Mouse (Mus musculus) hindbrain, embryonic 11.5 days (tissue): Measurements from ENCODE around the gene Bcl11b. TPM values are rescaled to one million over a fixed set of nuclear protein-coding genes. Genes with fewer than 3 reads are reported as not detected.

ENCODE experiments used
- ATAC-seq: fragments of 200-750 bp; cut with Nextera tagmentation; 2 replicates; pipeline ENCODE4 v1.8.0; 2017; ENCODE audit warnings: mild to moderate bottlenecking, moderate TSS enrichment, moderate library complexity; ENCODE audit not compliant: low FRiP score
- DNase-seq: peaks from one replicate; pipeline ENCODE4 v3.0.0-alpha.2; 2015; ENCODE audit warnings: low spot score
- H3K27ac ChIP-seq: fragments of 300-500 bp; sonication (generic); 2 replicates; pipeline ENCODE4 v1.5.1; 2014; ENCODE audit warnings: mild to moderate bottlenecking, low read depth, low read length
- H3K27me3 ChIP-seq: fragments of 300-500 bp; sonication (generic); 2 replicates; pipeline ENCODE4 v1.6.1; 2014; ENCODE audit warnings: mild to moderate bottlenecking, low read length, moderate library complexity, mixed read lengths; ENCODE audit not compliant: control insufficient read depth, insufficient read depth
- H3K36me3 ChIP-seq: fragments of 300-500 bp; sonication (generic); 2 replicates; pipeline ENCODE4 v1.6.1; 2014; ENCODE audit warnings: mild to moderate bottlenecking, low read length, moderate library complexity, mixed read lengths; ENCODE audit not compliant: control insufficient read depth, insufficient read depth
- H3K4me1 ChIP-seq: fragments of 300-500 bp; sonication (generic); replicated peaks from 2 replicates; pipeline ENCODE4 v1.6.1; 2014; ENCODE audit warnings: low read length, mixed read lengths; ENCODE audit not compliant: control insufficient read depth, insufficient read depth
- H3K4me2 ChIP-seq: fragments of 300-500 bp; sonication (generic); replicated peaks from 2 replicates; pipeline ENCODE4 v1.6.1; 2014; ENCODE audit warnings: mild to moderate bottlenecking, low read depth, low read length
- H3K4me3 ChIP-seq: fragments of 300-500 bp; sonication (generic); 2 replicates; pipeline ENCODE4 v1.5.1; 2014; ENCODE audit warnings: low read depth, low read length
- H3K9ac ChIP-seq: fragments of 300-500 bp; sonication (generic); 2 replicates; pipeline ENCODE4 v1.6.1; 2014; ENCODE audit warnings: low read depth, low read length
- H3K9me3 ChIP-seq: fragments of 300-500 bp; sonication (generic); 2 replicates; pipeline ENCODE4 v1.6.1; 2016; ENCODE audit warnings: low read length; ENCODE audit not compliant: control insufficient read depth
- WGBS: fragments of 180-500 bp; shearing (Covaris S2); extraction: QIAGEN DNeasy Blood & Tissue Kit; methylation state at CpG from one replicate; pipeline ENCODE4 v1.1.7; 2014; 5-methylcytosine and 5-hydroxymethylcytosine counted together
- polyA plus RNA-seq: library from polyadenylated mRNA; unstranded; fragments of >200 nt; fragmentation: Nextera tagmentation; extraction: Ambion mirVana; gene quantifications from 2 replicates; pipeline ENCODE4 v1.2.1, GENCODE M21; 2014

Bcl11b gene
- polyA plus RNA-seq, 1 experiment from 2014 or later: 6.8 TPM

GRCm38 (mm10) chr12:107884330-107885065 lies 118.9 kb downstream of the Bcl11b start:
- ATAC-seq: no peak
- 65% methylated on average over 6 of the region's 6 CpGs for WGBS
- no peak for DNase-seq
- Histone ChIP-seq H3K27me3 (no peaks in the 10 kb centered on the region), H3K36me3 (no peaks in the 10 kb centered on the region), H3K4me2 (no peak overlapping the region), H3K27ac (no peak overlapping the region), H3K9ac (no peak overlapping the region), H3K9me3 (no peaks in the 10 kb centered on the region), H3K4me3 (no peak overlapping the region), H3K4me1 (no peaks in the 10 kb centered on the region; the same call in 1 of the 2 replicates)

DNA sequence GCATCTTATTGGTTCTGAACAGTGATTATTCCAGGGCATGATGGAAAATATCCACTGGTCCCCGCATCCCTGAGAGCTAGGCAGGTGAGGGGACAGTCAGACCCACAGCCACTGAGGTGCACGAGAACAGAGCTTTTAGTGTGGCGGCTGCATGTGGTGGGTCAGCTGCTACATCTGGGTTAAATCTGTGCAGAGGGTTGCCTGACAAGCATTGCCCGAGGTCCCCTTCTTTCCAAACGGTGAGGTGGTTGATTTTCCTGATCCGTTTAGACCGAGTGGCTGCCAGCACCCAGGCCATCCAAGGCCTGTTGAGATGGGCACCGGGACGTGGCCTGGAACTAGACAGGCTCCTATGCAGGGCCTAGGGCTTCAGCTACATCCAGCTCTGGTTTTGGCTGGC lies 121.7 kb downstream of the Bcl11b start:
- Histone ChIP-seq H3K4me3 (no peak overlapping the region), H3K9me3 (no peaks in the 10 kb centered on the region), H3K27ac (no peak overlapping the region), H3K27me3 (no peaks in the 10 kb centered on the region), H3K4me2 (no peak overlapping the region), H3K4me1 (no peaks in the 10 kb centered on the region), H3K36me3 (no peaks in the 10 kb centered on the region), H3K9ac (no peak overlapping the region)
- 84% methylated on average over 9 of the region's 9 CpGs for WGBS
- ATAC-seq (no peak), DNase-seq (no peak)

DNA sequence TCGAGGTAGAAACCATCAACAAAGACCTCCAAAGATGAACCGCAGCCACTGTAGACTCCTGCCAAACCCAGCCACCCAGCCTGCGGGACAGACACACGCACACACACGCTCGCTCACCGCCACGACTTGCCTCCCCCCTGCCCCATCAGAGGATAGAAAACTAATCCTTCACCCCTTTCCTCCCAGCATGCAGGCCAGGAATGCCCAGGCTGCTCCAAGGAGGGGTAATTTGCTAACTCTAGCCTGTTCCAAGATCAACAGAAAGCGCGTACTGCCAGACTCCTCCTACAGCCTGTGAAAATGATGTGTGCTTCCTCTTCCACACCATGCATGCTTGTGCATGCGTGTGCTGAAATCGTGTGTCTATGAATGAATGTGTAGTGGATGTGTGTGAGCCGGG lies 122.7 kb downstream of the Bcl11b start:
- no peaks in the 10 kb centered on the region for H3K4me1 ChIP-seq
- no peak for DNase-seq
- H3K4me2 ChIP-seq: no peak overlapping the region
- ATAC-seq: no peak
- no peak overlapping the region for H3K9ac ChIP-seq
- H3K27ac ChIP-seq: no peak overlapping the region
- 85% methylated on average over 13 of the region's 13 CpGs for WGBS
- no peak overlapping the region for H3K4me3 ChIP-seq
- no peaks in the 10 kb centered on the region for H3K36me3 ChIP-seq
- H3K9me3 ChIP-seq: no peaks in the 10 kb centered on the region
- H3K27me3 ChIP-seq: no peaks in the 10 kb centered on the region

DNA sequence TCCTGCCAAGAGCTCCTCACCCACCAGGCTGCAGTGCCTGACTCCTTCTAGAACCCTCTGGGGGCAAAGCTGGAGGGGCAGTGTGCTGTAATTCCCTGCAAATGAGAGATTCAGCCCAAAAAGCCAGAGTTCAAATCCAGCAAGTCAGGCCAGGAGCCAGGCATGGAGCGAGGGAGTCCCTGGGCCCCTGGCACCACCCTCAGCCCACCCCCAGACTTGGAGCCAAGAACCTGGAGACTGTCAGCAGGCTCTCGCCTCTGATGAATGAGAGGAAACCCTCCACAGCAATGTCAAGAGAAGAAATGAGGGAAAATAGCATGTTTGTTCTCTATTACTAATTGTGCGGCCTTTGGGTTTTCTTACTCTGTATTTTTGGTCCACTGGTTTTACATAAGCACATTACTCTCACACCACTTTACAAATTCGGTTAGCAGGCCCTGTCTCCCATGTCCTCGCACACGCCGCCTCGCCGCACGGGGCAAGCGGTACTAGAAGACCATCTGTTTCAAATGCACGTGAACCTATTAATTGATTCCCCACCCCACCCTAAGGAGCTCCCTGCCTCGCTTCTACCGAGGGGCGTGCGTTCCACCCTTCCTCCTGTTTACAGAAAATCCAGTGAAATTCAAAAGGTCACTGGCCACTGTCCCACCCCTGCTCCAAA lies 124.2 kb downstream of the Bcl11b start:
- Histone ChIP-seq H3K4me2 (no peak overlapping the region), H3K4me3 (no peak overlapping the region), H3K9ac (no peak overlapping the region), H3K27ac (no peak overlapping the region), H3K36me3 (no peaks in the 10 kb centered on the region), H3K4me1 (no peaks in the 10 kb centered on the region), H3K9me3 (no peaks in the 10 kb centered on the region), H3K27me3 (no peaks in the 10 kb centered on the region)
- 83% methylated on average over 16 of the region's 16 CpGs for WGBS
- DNase-seq: no peak
- ATAC-seq: no peak

DNA sequence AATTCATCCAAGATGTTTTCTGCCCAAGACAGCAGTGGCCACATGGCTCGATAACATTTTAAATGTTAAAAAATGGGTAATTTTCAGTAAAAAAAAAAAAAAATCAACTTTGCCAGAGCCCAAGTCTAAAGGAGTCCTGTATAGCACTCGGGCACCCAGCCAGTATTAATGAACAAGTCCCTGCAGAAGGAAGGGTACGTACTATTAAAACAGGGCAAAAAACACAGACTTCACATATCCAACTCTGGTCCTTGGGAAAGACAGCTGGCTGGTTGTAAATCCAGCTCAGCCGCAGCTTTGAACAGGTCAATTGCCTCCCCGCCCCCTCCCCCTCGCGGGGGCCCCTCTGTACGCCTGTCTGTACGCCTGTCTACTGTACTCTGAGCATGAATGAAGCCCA lies 127.2 kb downstream of the Bcl11b start:
- no peak overlapping the region for H3K27ac ChIP-seq
- DNase-seq: no peak

DNA sequence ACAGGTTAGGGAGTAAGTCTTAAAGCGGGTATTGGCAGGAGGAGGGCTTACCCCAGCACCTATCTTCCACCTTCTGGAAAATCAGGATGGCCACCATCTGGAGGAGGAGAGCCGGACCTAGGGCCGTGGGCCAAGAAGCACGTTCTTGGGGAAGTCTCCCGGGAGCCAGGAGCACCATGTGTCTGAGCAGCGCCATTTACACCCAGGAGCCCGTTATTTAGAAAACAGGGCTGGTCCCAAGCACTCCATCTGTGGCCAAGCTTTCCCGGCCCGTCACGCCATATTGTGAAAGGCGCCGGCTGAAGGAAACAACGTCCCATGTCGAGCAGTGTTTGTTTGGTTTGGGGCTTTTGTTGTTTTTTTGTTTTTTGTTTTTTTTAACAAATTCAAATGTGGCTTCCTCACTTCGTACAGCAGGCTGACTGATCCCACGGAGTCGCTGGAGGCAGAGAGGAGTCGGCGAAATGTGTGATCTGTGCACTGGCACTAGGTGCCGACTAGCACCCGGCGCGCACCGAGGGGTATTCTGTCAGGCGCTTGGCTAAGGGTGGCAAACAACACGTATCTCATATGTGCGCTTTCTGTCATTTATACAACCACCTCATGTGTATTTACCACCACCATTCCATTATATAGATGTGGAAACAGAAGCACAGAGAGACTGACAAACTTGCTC lies 128.8 kb downstream of the Bcl11b start:
- WGBS: 92% methylated on average over 27 of the region's 27 CpGs
- H3K4me2 ChIP-seq: no peak overlapping the region
- H3K9ac ChIP-seq: no peak overlapping the region
- H3K4me3 ChIP-seq: no peak overlapping the region
- no peaks in the 10 kb centered on the region for H3K27me3 ChIP-seq
- ATAC-seq: no peak
- no peaks in the 10 kb centered on the region for H3K36me3 ChIP-seq
- DNase-seq: no peak
- no peak overlapping the region for H3K27ac ChIP-seq
- H3K9me3 ChIP-seq: no peaks in the 10 kb centered on the region
- H3K4me1 ChIP-seq: no peaks in the 10 kb centered on the region

More for the DNA sequence above, 127.2 kb downstream of the Bcl11b start:
- 91% methylated on average over 9 of the region's 9 CpGs for WGBS
- no peak overlapping the region for H3K4me3 ChIP-seq
- no peaks in the 10 kb centered on the region for H3K36me3 ChIP-seq
- no peak overlapping the region for H3K9ac ChIP-seq
- no peaks in the 10 kb centered on the region for H3K9me3 ChIP-seq
- no peak overlapping the region for H3K4me2 ChIP-seq
- H3K4me1 ChIP-seq: no peaks in the 10 kb centered on the region
- H3K27me3 ChIP-seq: no peaks in the 10 kb centered on the region
- ATAC-seq: no peak

GRCm38 (mm10) chr12:107869526-107870050 lies 133.8 kb downstream of the Bcl11b start:
- H3K27me3 ChIP-seq: no peaks in the 10 kb centered on the region
- no peaks in the 10 kb centered on the region for H3K36me3 ChIP-seq
- H3K4me1 ChIP-seq: no peaks in the 10 kb centered on the region
- H3K4me2 ChIP-seq: no peak overlapping the region
- DNase-seq (no peak), ATAC-seq (no peak)
- H3K9me3 ChIP-seq: no peaks in the 10 kb centered on the region
- no peak overlapping the region for H3K9ac ChIP-seq
- H3K4me3 ChIP-seq: no peak overlapping the region
- H3K27ac ChIP-seq: no peak overlapping the region
- WGBS: 84% methylated on average over 20 of the region's 20 CpGs

- Histone ChIP-seq H3K4me1 (no peaks in the 10 kb centered on the region), H3K36me3 (no peaks in the 10 kb centered on the region), H3K9ac (no peak overlapping the region), H3K4me3 (no peak overlapping the region), H3K9me3 (no peaks in the 10 kb centered on the region), H3K27me3 (no peaks in the 10 kb centered on the region), H3K4me2 (no peak overlapping the region), H3K27ac (no peak overlapping the region)
- DNase-seq: no peak
- no peak for ATAC-seq
- 93% methylated on average over 2 of the region's 2 CpGs for WGBS
These were observed 135.1 kb downstream of the Bcl11b start for GRCm38 (mm10) chr12:107868291-107868690.
